Mouse (Mus musculus): ENCODE measurements around the gene Abcb9.
"Not testable (repeated sequence)": the region's sequence is repeated elsewhere in the genome, so short reads cannot be mapped to it uniquely, and the experiment has no call there.

Abcb9 gene

GRCm38 (mm10) chr5:124062037-124062824 is 33.4 kb downstream of the Abcb9 start:
- in situ Hi-C loops (cut with MboI, MseI), result no loop called here

GRCm38 (mm10) chr5:124059677-124060076 is 35.9 kb downstream of the Abcb9 start:
- in situ Hi-C loops (cut with MboI, MseI), result no loop called here

- in situ Hi-C loops (cut with MboI, MseI), result no loop called here
These were observed 36.8 kb downstream of the Abcb9 start for GRCm38 (mm10) chr5:124058749-124059148.

DNA sequence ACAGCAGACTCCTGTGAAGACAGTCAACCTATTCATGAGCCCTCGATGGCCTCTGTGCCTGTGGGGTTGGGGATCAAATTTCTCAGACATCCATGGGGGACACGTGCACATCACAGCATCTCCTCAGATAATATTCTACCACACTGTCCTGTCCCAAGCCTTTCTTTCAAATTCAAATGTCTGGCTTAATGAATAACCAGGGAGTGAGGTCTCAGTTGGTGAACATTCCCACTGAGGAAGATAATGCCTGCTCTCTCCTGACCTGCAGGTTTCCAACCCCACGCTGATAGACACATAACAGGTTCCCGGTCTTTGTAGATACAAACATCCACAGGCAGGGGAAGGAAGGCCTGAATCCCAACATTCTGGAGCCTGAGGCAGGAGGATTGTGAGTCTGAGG is 38.6 kb downstream of the Abcb9 start:
- in situ Hi-C loops (cut with MboI, MseI), result no loop called here

DNA sequence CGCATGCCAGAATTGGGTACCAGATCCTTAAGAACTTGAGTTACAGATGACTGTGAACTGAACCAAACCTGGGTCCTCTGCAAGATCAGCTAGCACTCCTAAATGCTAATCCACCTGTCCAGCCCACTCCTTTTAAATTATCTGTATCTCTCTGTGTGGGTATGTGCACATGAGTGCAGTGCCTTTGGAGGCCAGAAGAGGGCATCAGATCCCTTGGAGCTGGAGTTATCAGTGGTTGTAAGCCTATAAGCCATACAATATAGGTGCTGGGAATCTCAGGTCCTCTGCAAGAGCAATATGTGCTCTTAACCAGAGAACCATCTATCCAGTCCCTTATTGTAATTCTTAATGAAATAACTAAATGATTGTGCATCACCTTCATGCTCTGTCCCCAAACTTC is 39.4 kb downstream of the Abcb9 start:
- in situ Hi-C loops (cut with MboI, MseI), result no loop called here

DNA sequence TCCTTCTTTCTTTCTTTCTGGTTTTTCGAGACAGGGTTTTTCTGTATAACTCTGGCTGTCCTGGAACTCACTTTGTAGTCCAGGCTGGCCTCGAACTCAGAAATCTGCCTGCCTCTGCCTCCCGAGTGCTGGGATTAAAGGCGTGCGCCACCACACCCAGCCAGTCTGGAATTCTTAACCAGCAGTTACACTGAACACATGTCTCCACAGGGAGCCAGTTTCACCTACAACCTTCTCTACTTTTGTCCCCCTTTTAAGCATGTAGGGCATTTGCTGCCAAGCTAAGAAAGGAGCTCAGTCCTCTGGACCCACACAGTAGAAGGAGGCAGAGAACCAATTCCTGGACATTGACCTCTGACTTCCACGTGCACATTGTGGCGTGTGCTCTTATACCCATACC is 43.0 kb downstream of the Abcb9 start:
- in situ Hi-C loops (cut with MboI, MseI), result not testable (repeated sequence)

DNA sequence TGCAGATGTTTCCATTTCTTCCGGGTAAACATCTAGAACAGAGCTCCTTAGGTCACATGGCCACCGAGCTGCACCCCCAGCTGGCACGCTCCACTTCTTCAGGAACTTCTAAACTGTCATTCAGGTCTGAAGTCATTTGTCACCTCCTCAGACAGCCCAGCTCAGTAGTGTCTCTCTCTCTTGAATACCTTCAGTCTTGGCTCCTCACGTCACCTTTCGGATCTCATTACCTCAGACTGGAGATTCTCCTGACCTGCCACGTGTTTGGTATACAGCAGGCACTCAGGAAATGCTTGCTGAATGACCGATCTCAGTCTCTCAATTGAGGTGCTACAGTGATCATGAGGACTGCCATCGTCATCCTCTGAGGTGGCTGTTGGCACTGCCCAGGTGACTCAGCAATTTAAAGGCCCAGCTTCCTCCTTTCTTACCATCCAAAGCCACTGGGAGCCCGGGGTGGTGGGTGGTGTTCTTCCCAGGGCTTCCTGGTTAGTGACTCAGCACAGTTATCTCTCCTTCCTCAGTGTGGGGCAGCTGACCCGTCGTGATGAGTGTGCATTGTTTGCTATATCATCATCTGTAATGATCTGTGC is 43.6 kb downstream of the Abcb9 start:
- in situ Hi-C loops (cut with MboI, MseI), result no loop called here

GRCm38 (mm10) chr5:124050095-124051050 is 45.2 kb downstream of the Abcb9 start:
- in situ Hi-C loops (cut with MboI, MseI), result no loop called here

DNA sequence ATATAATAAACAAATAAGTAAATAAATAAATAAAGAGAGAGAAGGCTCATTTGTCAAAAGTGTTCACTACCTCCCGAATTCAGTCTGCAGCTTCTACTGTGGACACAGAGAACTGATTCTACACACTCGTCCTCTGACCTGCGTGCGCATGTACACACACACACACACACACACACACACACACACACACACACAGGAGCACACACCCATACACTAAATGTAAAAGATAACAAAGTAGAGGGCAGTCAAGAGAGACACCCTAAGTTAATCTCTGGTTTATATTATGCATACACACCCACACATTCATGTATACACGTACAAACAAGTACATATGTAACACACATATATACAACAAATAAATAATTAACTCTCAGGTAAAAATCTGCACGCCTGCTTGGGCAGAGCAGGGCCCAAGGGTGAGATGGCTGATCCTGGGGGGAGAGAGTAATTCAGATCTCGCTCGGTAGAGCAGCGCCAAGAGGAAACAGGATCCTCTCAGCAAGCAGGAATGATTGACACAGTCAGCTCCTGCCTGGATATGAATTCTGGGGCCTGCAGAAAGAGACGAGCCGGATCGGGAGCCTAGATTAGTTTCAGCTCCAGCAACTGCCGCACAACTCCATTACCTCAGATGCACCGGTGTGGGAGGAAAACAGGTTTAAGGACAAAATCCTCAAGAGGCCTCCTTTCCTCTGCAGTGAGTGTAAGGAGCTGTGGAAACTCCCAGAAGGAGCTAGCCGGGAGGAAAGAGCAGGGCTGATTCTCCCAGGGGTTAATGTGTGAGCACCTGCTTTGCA is 46.2 kb downstream of the Abcb9 start:
- in situ Hi-C loops (cut with MboI, MseI), result no loop called here

- in situ Hi-C loops (cut with MboI, MseI), result no loop called here
These were observed 48.7 kb downstream of the Abcb9 start for GRCm38 (mm10) chr5:124046741-124047401.

DNA sequence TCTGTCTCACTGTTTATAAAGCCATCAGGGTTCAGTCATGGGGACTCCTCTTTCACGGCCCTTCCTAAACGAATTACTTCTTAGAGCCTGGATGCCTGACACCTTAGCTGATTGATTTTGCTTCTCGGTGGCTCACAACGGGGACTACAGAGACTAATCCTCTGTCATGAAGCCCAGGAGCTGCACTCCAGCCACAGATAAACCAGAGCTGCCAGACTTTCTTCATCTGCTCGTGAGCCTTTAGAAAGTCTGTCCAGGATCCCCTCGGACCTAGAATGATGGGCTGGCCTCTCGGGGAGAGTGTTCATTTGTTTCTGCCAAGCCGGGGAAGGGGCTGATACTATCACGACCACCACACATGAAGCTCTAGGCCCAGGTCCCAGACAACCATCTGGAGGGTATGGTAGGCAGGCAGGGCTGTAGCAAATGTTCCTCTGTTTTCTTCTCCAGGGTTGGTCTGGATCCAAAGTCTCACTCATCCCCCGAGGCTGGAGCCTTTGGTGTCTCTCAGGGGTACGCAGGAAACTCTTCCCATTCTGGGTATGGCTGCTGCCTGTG is 50.1 kb downstream of the Abcb9 start:
- in situ Hi-C loops (cut with MboI, MseI), result no loop called here

GRCm38 (mm10) chr5:124043999-124044398 is 51.6 kb downstream of the Abcb9 start:
- in situ Hi-C loops (cut with MboI, MseI), result no loop called here

DNA sequence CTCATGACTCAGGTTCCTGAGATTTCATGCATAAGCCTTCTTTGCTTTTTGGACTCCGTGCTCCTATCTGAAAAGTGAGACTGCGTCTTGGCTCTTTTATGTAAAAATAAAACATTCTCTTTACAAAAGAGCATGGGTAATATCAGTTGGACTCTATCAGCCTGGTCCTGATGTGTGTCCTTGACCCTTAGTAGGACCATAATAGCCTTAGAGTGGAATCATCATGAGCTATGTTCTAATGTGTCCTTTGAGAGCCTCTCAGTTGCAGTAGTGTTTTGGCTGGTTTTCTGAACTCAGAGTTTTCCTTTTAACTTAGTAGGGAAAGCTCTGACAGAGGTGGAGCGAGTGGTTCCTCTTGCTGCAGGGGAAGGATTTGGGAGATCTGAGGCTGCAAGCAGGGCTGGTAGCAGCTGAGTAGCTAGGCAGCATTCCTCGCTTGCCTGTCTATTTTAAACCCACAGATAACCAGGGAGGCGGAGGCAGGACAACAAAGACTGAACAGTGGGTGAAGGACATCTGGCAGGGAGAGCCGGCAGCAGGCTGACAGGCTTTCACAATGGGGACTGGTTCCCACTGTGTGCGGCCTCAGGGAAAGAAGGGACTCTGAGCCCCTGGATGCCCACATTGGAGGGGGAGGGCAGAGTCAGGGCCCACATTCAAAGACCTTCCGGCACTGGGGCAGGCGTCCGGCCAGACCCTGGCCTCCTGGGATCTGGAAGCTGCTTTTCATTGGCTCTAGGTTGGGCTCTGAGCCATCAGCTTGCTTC is 52.2 kb downstream of the Abcb9 start:
- in situ Hi-C loops (cut with MboI, MseI), result no loop called here

DNA sequence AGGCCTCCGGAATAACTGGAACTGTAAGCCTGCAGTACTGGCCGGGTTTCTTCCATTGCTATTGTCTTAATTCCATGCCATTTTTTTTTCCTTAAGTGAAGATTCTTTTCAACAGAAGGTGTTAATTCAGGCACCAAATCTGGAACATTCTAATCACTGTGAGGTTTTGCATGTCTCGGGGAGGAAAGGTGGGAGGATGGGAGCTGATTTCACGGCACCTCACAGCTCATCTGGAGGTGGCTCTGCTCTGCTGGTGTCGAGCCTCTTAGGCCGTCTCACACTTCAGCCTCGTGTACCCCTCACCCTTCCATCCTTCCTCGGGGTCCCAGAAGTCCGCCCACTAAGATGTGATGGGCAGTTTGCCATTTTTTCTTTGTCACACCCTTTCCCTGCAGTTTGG is 54.5 kb downstream of the Abcb9 start:
- in situ Hi-C loops (cut with MboI, MseI), result no loop called here

DNA sequence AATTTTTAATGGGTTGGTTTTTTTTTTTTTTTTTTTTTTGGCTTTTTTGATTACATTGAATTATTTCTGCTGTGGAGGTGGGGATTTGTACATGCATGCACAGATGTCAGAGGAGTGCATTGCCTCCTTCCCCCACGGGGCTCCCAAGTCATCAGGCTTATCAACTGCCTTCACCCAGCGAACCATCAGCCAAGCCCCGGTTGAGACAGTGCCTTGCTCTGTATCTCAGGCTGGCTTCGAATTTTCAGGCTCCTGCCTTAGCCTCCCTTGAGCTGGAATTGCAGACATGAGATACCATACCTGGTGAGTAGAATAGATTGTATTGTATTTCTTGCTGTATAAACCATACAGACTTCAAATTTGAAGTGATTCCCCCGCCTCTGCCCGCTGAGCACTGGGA is 56.0 kb downstream of the Abcb9 start:
- in situ Hi-C loops (cut with MboI, MseI), result no loop called here

DNA sequence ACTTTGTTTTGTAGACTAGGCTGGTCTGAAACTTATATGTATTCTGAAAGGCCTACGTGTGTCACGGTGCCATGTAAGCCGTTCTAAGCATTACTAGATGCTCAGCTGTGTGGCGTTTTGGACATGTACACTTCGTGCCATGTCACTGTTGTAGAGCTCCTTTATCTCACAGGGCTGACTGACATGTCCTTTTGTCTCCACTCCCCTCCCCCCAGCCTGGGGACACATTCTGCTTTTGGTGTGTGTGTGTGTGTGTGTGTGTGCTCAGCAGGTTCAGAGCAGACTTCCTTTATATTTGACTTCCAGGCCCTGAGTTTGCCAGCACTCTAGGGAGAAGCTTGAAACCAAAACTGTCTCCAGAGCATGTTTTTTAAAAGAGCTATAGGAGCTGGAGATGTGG is 58.8 kb downstream of the Abcb9 start:
- in situ Hi-C loops (cut with MboI, MseI), result no loop called here

GRCm38 (mm10) chr5:124036341-124036740 is 59.3 kb downstream of the Abcb9 start:
- in situ Hi-C loops (cut with MboI, MseI), result no loop called here

- in situ Hi-C loops (cut with MboI, MseI), result no loop called here
These were observed 59.8 kb downstream of the Abcb9 start for GRCm38 (mm10) chr5:124035806-124036205.

GRCm38 (mm10) chr5:124035406-124035805 is 60.2 kb downstream of the Abcb9 start:
- in situ Hi-C loops (cut with MboI, MseI), result no loop called here

DNA sequence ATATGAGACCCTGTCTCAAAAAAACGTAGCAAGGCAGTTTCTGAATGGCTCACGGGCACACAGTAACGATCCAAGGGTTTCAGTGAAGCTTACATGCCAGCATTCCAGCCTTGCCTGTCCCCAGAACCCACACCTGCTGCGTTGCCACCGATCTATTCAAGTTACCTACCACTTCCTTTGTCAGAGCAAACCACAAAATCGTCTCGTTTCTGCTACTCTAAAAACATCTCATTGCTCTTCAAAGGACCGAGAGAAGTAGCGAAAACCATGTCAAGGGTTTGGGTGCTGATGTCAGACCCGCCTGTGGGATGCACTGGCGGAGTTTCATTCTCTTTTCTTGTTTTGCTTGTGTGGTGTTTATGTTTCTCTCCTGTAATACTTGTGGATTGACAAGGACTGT is 61.1 kb downstream of the Abcb9 start:
- in situ Hi-C loops (cut with MboI, MseI), result no loop called here

Data from T-helper 1 cell (primary cell).